Mouse (Mus musculus) heart, embryonic 12.5 days (tissue): ENCODE measurements around the gene Cyth3. TPM values are rescaled to one million over a fixed set of nuclear protein-coding genes. Genes with fewer than 3 reads are reported as not detected.

Experiments used
- ATAC-seq: fragments of 200-750 bp; cut with Nextera tagmentation; 2 replicates; pipeline ENCODE4 v1.8.0; 2017; ENCODE audit warnings: moderate TSS enrichment, moderate library complexity; ENCODE audit not compliant: insufficient number of reproducible peaks, low FRiP score
- H3K27ac ChIP-seq: fragments of 300-500 bp; sonication (generic); 2 replicates; pipeline ENCODE4 v1.5.1; 2016; ENCODE audit warnings: mild to moderate bottlenecking, moderate library complexity; ENCODE audit not compliant: poor library complexity, severe bottlenecking
- H3K27me3 ChIP-seq: fragments of 300-500 bp; sonication (generic); replicated peaks from 2 replicates; pipeline ENCODE4 v1.6.1; 2016; ENCODE audit warnings: mild to moderate bottlenecking, moderate library complexity
- H3K36me3 ChIP-seq: fragments of 300-500 bp; sonication (generic); 2 replicates; pipeline ENCODE4 v1.6.1; 2016; ENCODE audit warnings: mild to moderate bottlenecking, moderate library complexity
- H3K4me1 ChIP-seq: fragments of 300-500 bp; sonication (generic); replicated peaks from 2 replicates; pipeline ENCODE4 v1.6.1; 2016; ENCODE audit warnings: mild to moderate bottlenecking
- H3K4me2 ChIP-seq: fragments of 300-500 bp; sonication (generic); 2 replicates; pipeline ENCODE4 v1.6.1; 2016; ENCODE audit warnings: mild to moderate bottlenecking, moderate library complexity
- H3K4me3 ChIP-seq: fragments of 300-500 bp; sonication (generic); 2 replicates; pipeline ENCODE4 v1.5.1; 2016; ENCODE audit warnings: mild to moderate bottlenecking
- H3K9ac ChIP-seq: fragments of 300-500 bp; sonication (generic); 2 replicates; pipeline ENCODE4 v1.6.1; 2016; ENCODE audit warnings: mild to moderate bottlenecking, moderate library complexity
- H3K9me3 ChIP-seq: fragments of 300-500 bp; sonication (generic); replicated peaks from 2 replicates; pipeline ENCODE4 v1.6.1; 2016; ENCODE audit warnings: mild to moderate bottlenecking, moderate library complexity
- WGBS: fragments of 180-500 bp; shearing (Covaris S2); methylation state at CpG from one replicate; pipeline ENCODE4 v1.1.7; 2016; 5-methylcytosine and 5-hydroxymethylcytosine counted together
- polyA plus RNA-seq: library from polyadenylated mRNA; unstranded; fragments of >200 nt; fragmentation: Nextera tagmentation; extraction: Ambion mirVana; gene quantifications from 2 replicates; pipeline ENCODE4 v1.2.1, GENCODE M21; 2016

The Cyth3 gene
- polyA plus RNA-seq, 1 experiment from 2014 or later, result 41.9 TPM

- H3K4me1 ChIP-seq, result peaks cover 8% of the 10 kb centered on the region
- no peak overlapping the region for H3K9ac ChIP-seq
- ATAC-seq, result no peak
- H3K36me3 ChIP-seq, result peaks cover 4% of the 10 kb centered on the region; the same call in 1 of the 2 replicates
- H3K4me2 ChIP-seq, result no peak overlapping the region
- H3K9me3 ChIP-seq, result no peaks in the 10 kb centered on the region
- WGBS, result 80% methylated on average over 8 of the region's 8 CpGs
- no peak overlapping the region for H3K4me3 ChIP-seq
- H3K27me3 ChIP-seq, result no peaks in the 10 kb centered on the region
- H3K27ac ChIP-seq, result no peak overlapping the region
Observed at GRCm38 (mm10) chr5:143759554-143759953, 137.3 kb downstream of the Cyth3 start.

Other genes starting within 250 kb of the Cyth3 start
- gene Kdelr2, start 218.6 kb upstream of the Cyth3 start, polyA plus RNA-seq, result 285 TPM in 2 replicates
- 10.6 TPM in 2 replicates for gene Daglb, start 157.9 kb upstream of the Cyth3 start, polyA plus RNA-seq
- 401 and 418 TPM in 2 replicates for gene Rac1, start 94.4 kb upstream of the Cyth3 start, polyA plus RNA-seq
- gene Usp42, start 109.8 kb downstream of the Cyth3 start, polyA plus RNA-seq, result 17.6 and 19.4 TPM in 2 replicates
- gene Eif2ak1, start 195.3 kb downstream of the Cyth3 start, polyA plus RNA-seq, result 35.0 and 35.4 TPM in 2 replicates